Mouse (Mus musculus) bone marrow macrophage, adult 2 months (primary cell): ENCODE data around the gene Actn1.

Experiments
- CTCF ChIP-seq: IDR thresholded peaks from 2 replicates; pipeline ENCODE4 v1.5.1; 2012; ENCODE audit warnings: low read depth, mild to moderate bottlenecking, low read length, moderate library complexity
- POLR2A ChIP-seq: IDR thresholded peaks from 2 replicates; pipeline ENCODE4 v1.6.1; 2012; ENCODE audit warnings: mild to moderate bottlenecking, low read depth, low read length, borderline replicate concordance

DNA sequence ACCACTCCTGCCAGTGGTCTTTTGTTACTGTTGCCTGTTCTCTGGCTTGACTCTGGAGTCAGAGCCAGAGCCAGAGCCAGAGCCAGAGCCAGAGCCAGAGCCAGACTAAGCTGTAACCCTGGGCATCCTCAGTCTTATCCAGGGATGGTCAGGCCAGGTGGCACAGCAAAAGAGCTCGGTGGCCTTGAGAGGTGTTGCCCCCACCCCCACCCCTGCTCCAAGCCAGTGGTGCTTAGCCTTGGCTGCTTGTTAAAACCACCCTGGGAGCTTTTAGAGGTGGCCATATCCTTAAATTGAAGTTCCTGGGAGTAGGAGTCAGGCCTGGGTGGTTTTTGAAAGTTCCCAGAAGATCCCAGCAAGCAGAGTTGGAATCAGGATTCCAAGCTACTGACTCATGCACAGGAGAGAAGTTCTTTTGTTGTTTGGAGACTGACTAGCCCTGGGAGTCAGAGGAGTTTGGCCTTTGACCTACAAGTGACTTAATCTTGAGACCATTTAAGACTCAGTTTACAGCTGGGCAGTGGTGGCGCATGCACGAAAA is 31.8 kb upstream of the Actn1 start:
- TF ChIP-seq CTCF (no peak), POLR2A (no peak)
